Comparison of ENCODE assay signal across 20 mouse cellular contexts in the genomic region with DNA sequence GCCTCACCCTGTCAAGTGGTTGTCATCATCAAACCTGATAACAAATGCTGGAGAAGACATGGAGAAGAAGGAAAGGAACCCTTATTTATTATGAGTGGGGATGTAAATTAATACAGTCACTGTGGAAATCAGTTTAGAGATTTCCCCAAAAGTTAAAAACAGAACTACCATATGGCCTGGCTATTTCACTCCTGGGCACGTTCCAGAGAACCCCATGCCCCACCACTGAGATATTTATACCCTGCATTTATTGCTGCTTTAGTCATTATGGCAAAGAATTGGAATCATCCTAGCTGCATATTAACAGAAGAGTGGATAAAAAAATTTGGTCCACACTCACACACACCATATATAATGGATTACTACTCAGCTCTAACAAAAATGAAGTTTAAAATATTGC.
"Had no signal": no experiment of that assay in that cellular context is flagged by ENCODE, and none has a peak within 500 bp of the region (broad histone marks: within the 10 kb centered on the region; RNA-seq: fewer than 3 reads in every experiment).

No protein-coding gene starts in this region.

- ATAC-seq: liver, postnatal 0 days; lung, postnatal 0 days; midbrain, embryonic 15.5 days had no signal

- DNase-seq: kidney, postnatal 14 days; kidney, postnatal 4 days; left cerebral cortex, postnatal 4 days; liver, postnatal 0 days; lung, embryonic 14.5 days; right cerebral cortex, adult 18-20 months; right cerebral cortex, postnatal 14 days; right cerebral cortex, postnatal 4 days; thymus, postnatal 25 days had no signal

- H3K9ac ChIP-seq: limb, embryonic 12.5 days; limb, embryonic 15.5 days; liver, embryonic 14.5 days; liver, postnatal 0 days; lung, embryonic 14.5 days; midbrain, embryonic 12.5 days; midbrain, embryonic 15.5 days; neural tube, embryonic 12.5 days; neural tube, embryonic 15.5 days; stomach, embryonic 15.5 days had no signal

- H3K36me3 ChIP-seq: limb, embryonic 12.5 days; limb, embryonic 15.5 days; midbrain, embryonic 12.5 days; neural tube, embryonic 12.5 days; stomach, embryonic 15.5 days had no signal

- H3K9me3 ChIP-seq: limb, embryonic 15.5 days; midbrain, embryonic 12.5 days; midbrain, embryonic 15.5 days; stomach, embryonic 15.5 days had no signal

- H3K27ac ChIP-seq: limb, embryonic 12.5 days; limb, embryonic 15.5 days; liver, embryonic 14.5 days; macrophage; midbrain, embryonic 12.5 days; midbrain, embryonic 15.5 days; neural tube, embryonic 12.5 days; neural tube, embryonic 15.5 days; stomach, embryonic 15.5 days had no signal

- H3K4me3 ChIP-seq: limb, embryonic 12.5 days; limb, embryonic 15.5 days; midbrain, embryonic 12.5 days; midbrain, embryonic 15.5 days; neural tube, embryonic 12.5 days; neural tube, embryonic 15.5 days; stomach, embryonic 15.5 days had no signal

- H3K4me2 ChIP-seq: limb, embryonic 12.5 days; limb, embryonic 15.5 days; liver, embryonic 11.5 days; lung, embryonic 14.5 days; midbrain, embryonic 12.5 days; midbrain, embryonic 15.5 days; neural tube, embryonic 12.5 days; neural tube, embryonic 15.5 days; stomach, embryonic 15.5 days had no signal

- H3K4me1 ChIP-seq: limb, embryonic 12.5 days; limb, embryonic 15.5 days; midbrain, embryonic 12.5 days; midbrain, embryonic 15.5 days; neural tube, embryonic 12.5 days; neural tube, embryonic 15.5 days; stomach, embryonic 15.5 days had no signal

- H3K27me3 ChIP-seq: limb, embryonic 12.5 days; limb, embryonic 15.5 days; midbrain, embryonic 12.5 days; midbrain, embryonic 15.5 days; neural tube, embryonic 12.5 days; neural tube, embryonic 15.5 days; stomach, embryonic 15.5 days had no signal
